Mouse (Mus musculus) lung, embryonic 15.5 days (tissue): ENCODE measurements around the gene Rptor. TPM values are rescaled to one million over a fixed set of nuclear protein-coding genes. Genes with fewer than 3 reads are reported as not detected.

Experiments
- ATAC-seq: fragments of 200-750 bp; cut with Nextera tagmentation; 2 replicates; pipeline ENCODE4 v1.8.0; 2017; ENCODE audit warnings: moderate number of reproducible peaks, borderline replicate concordance; ENCODE audit not compliant: low FRiP score, low TSS enrichment; ENCODE audit errors: extremely low read depth
- H3K27ac ChIP-seq: fragments of 300-500 bp; sonication (generic); 2 replicates; pipeline ENCODE4 v1.5.1; 2015; ENCODE audit warnings: moderate library complexity, mild to moderate bottlenecking, inconsistent platforms
- H3K27me3 ChIP-seq: fragments of 300-500 bp; sonication (generic); 2 replicates; pipeline ENCODE4 v1.6.1; 2015; ENCODE audit warnings: inconsistent platforms
- H3K36me3 ChIP-seq: fragments of 300-500 bp; sonication (generic); 2 replicates; pipeline ENCODE4 v1.6.1; 2015; ENCODE audit warnings: inconsistent platforms
- H3K4me1 ChIP-seq: fragments of 300-500 bp; sonication (generic); 2 replicates; pipeline ENCODE4 v1.6.1; 2015; ENCODE audit warnings: inconsistent platforms
- H3K4me2 ChIP-seq: fragments of 300-500 bp; sonication (generic); 2 replicates; pipeline ENCODE4 v1.6.1; 2015; ENCODE audit warnings: inconsistent platforms, mild to moderate bottlenecking, moderate library complexity
- H3K4me3 ChIP-seq: fragments of 300-500 bp; sonication (generic); 2 replicates; pipeline ENCODE4 v1.5.1; 2015; ENCODE audit warnings: mild to moderate bottlenecking, inconsistent platforms
- H3K9ac ChIP-seq: fragments of 300-500 bp; sonication (generic); 2 replicates; pipeline ENCODE4 v1.6.1; 2015; ENCODE audit warnings: inconsistent platforms
- H3K9me3 ChIP-seq: fragments of 300-500 bp; sonication (generic); 2 replicates; pipeline ENCODE4 v1.6.1; 2016; ENCODE audit warnings: inconsistent platforms
- WGBS: fragments of 180-500 bp; shearing (Covaris S2); methylation state at CpG from one replicate; pipeline ENCODE4 v1.1.7; 2015; 5-methylcytosine and 5-hydroxymethylcytosine counted together
- polyA plus RNA-seq: library from polyadenylated mRNA; unstranded; fragments of >200 nt; fragmentation: Nextera tagmentation; extraction: Ambion mirVana; gene quantifications from 2 replicates; pipeline ENCODE4 v1.2.1, GENCODE M21; 2015

Gene Rptor
- polyA plus RNA-seq, 1 experiment from 2014 or later: 9.7 TPM

DNA sequence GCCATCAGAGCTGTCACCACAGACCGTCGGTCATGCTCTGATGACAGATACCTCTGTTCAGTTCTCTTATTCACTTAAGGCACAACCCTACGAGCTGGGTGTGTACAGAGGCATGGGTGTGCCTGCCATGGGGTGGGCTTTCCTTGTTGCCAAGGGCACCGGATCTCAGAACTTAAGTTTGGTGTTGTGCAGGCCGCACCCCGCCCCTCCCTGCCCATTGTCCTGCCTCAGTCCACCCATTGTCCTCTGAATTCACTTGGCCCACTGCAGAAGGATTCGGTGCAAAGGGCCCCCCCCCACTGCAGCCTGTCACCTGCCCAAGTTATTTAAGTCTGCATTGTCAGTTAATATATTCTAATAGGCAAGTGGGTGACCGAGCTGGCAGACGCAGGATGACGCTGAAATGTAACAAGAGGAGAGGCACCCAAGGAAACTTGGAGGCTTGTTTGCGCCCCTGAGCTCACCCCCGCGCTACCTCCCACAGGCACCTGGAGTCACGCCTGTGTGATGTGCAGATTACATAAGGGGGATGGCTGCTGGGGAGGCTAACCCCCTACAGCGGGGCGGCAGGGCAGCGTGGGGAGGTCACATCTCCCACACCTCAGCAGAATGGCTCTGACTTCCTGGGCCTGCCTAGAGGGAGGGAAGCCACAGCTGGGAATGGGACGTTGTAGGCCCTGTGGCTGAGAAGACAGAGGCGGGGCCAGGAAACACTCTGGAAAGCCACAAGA is 335.2 kb downstream of the Rptor start:
- H3K9ac ChIP-seq: no peak overlapping the region
- 50% methylated on average over 19 of the region's 19 CpGs for WGBS
- peak overlapping the region; percentile 42; the same call in 1 of the 2 replicates for H3K27ac ChIP-seq

DNA sequence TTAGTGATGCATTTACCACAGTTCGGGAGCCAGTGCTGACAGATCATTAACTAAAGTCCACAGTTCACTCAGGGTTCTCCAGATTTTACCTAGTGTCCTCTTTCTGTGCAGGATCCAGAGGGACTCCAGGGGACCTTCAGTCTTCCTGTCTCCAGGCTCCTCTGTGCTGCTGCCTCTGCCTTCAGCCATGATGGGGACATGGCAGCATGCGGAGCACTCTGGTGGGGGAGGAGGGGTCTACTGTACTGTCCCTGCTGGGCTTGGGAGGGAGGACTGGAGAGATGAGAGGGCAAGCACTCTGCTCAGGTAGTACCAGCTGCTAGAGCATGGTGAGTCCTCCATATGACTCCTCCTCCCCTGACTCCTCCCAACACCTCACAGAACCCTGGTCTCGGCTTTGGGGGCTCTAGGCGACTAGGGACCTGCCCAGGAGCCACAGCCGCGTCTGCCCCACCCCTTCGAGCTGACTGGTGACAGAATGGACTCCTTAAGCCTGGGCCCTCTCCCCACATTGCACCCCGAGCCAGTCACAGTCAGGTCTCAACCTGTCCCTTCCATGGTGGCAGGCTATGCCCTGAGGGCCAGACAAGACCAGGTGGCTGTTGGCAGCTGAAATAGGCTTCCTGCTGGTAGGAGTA is 336.5 kb downstream of the Rptor start:
- ATAC-seq: no peak
- H3K36me3 ChIP-seq: no peaks in the 10 kb centered on the region
- H3K4me2 ChIP-seq: no peak overlapping the region
- no peaks in the 10 kb centered on the region for H3K9me3 ChIP-seq
- H3K4me1 ChIP-seq: peaks cover 62% of the 10 kb centered on the region
- H3K4me3 ChIP-seq: no peak overlapping the region
- H3K9ac ChIP-seq: no peak overlapping the region
- WGBS: 52% methylated on average over 8 of the region's 8 CpGs
- H3K27ac ChIP-seq: no peak overlapping the region
- no peaks in the 10 kb centered on the region for H3K27me3 ChIP-seq

More for the DNA sequence above, 335.2 kb downstream of the Rptor start:
- Histone ChIP-seq H3K36me3 (no peaks in the 10 kb centered on the region), H3K4me3 (no peak overlapping the region), H3K27me3 (no peaks in the 10 kb centered on the region), H3K4me1 (peaks cover 53% of the 10 kb centered on the region), H3K9me3 (no peaks in the 10 kb centered on the region), H3K4me2 (no peak overlapping the region)
- ATAC-seq: no peak

DNA sequence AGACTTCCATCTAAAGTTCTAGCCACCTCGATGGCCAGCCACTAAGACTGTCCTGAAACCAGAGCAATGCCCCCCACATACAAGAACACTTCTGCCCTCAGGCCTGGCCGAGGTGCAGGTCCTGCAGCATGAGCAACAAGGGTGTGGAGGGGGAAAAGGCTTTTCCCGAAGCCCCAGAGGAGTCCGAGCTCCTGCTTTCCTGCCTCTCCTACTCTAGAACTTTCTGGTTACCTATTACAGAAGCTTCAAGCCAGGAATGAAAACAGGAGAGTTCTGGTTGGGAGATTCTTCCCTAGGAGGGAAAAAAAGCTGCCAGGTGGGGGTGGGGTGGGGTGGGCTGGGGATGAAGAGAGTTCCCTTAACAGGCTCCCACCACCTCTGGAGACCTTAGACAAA is 337.0 kb downstream of the Rptor start:
- H3K36me3 ChIP-seq: no peaks in the 10 kb centered on the region
- no peaks in the 10 kb centered on the region for H3K9me3 ChIP-seq
- WGBS: 63% methylated on average over 4 of the region's 4 CpGs
- no peak for ATAC-seq
- H3K27ac ChIP-seq: no peak overlapping the region
- H3K4me1 ChIP-seq: peaks cover 67% of the 10 kb centered on the region
- no peak overlapping the region for H3K4me3 ChIP-seq
- no peak overlapping the region for H3K4me2 ChIP-seq
- no peak overlapping the region for H3K9ac ChIP-seq
- no peaks in the 10 kb centered on the region for H3K27me3 ChIP-seq

DNA sequence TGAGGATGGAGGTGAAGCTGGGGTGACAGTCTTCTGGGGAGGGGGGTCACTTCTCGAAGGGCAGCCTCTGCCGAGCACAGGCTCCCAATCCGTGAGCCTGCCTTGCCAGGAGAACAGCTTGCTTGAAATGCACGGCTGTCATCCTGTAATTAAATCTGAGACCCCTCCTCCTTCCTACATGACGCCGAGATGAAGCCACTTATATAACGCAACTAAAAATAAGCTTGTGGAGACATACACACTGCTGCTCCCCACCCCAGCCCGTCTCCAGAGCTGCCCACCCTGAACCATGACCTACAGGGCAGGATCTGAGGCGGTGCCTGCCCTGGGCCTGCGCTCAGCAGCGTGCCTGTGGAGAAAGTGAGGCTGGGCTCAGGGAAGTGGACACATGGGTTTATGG is 337.4 kb downstream of the Rptor start:
- Histone ChIP-seq H3K9ac (no peak overlapping the region), H3K27me3 (no peaks in the 10 kb centered on the region), H3K4me2 (no peak overlapping the region), H3K36me3 (no peaks in the 10 kb centered on the region), H3K9me3 (no peaks in the 10 kb centered on the region), H3K4me3 (no peak overlapping the region), H3K27ac (no peak overlapping the region), H3K4me1 (peaks cover 71% of the 10 kb centered on the region)
- WGBS: 61% methylated on average over 11 of the region's 11 CpGs
- ATAC-seq: no peak

DNA sequence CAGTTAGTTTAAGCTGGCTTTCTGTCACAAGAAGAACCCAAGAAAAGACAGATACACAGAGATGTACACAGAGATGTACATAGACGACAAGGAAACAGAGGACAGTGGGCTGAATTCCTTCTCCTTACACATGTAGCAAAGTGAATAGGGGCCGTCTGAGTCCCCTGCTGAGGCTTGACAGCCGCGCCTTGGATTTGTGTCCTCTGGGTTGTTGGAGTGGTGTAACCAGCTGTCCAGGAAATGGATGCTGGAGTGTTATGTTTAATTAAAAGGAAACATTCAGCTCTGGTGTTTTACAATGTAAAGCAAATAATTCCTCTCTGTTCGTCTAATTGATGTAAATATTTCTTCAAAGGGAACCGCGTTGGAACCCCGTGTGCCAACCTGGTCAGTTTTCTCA is 339.1 kb downstream of the Rptor start:
- Histone ChIP-seq H3K36me3 (no peaks in the 10 kb centered on the region), H3K27ac (peak overlapping the region; percentile 87), H3K4me3 (peak overlapping the region; percentile 76), H3K9ac (0 out of 2 replicates have a peak overlapping the region, but pooled peaks have one; percentile 57), H3K9me3 (no peaks in the 10 kb centered on the region), H3K27me3 (no peaks in the 10 kb centered on the region), H3K4me1 (peaks cover 80% of the 10 kb centered on the region), H3K4me2 (peak overlapping the region; percentile 78)
- WGBS: 3% methylated on average over 8 of the region's 8 CpGs
- ATAC-seq: no peak

DNA sequence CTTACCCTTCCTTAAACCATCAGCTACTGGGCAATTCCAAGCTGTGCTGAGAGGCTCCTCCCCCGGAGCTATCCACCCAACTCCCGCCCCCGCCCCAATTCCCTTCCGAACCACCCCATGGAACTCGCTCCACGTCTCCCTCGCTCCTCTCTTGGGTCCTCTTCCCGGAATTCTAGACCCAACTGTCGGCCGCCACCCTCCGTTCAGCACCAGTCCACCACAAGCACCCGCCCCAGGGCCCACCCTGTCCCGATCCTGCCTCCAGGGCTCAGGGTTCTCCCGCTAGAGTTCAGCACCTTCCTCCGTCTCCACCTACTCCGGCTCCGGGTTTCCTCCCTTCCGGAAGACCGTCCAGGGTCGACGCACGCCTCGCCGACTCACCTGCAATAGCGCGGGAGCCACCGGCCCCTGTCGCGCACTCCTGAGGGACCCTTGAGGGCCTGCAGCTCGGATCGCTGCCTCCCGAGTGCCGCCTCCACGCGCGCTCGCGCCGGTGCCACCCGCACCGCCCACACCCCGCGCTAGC is 339.6 kb downstream of the Rptor start:
- Histone ChIP-seq H3K27me3 (no peaks in the 10 kb centered on the region), H3K9me3 (no peaks in the 10 kb centered on the region), H3K4me1 (peaks cover 77% of the 10 kb centered on the region), H3K36me3 (no peaks in the 10 kb centered on the region), H3K4me2 (peak overlapping the region; percentile 78), H3K27ac (peak overlapping the region; percentile 87), H3K4me3 (peak overlapping the region; percentile 76), H3K9ac (peak overlapping the region; percentile 57)
- WGBS: under 1% methylated on average over 43 of the region's 43 CpGs
- ATAC-seq: peak; percentile 53

DNA sequence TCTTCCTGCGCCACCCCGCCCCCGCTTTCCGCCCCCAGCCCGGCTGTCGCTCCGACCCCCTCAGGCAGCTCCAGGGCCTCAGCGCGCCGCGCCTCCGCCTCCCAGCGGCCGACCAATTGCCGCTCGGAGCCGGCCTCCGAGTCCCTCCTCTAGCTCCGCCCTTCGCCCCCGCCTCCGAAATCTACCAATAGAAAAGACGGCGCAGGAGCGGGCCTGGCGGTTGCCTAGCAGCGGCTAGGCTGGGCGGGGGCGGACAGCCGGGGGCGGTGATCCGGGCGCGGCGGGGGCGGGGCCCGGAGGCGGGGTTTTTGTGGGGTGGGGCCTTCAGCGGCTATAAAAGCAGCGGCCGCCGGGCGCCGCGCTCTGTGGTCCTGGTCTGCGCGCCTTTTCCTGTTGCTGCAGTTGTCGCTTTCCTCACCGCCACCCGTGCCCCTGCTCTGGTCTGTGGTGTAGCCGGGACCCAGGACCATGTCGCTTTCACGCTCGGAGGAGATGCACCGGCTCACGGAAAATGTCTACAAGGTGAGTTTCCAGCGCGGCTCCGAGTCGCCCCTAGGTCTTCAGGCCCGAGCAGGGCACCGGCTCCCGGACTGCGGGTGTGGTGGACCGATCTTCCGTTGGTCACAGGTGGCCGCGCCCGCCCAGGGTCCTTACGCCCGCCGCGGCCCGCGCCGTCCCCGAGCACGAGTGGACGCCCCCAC is 340.2 kb downstream of the Rptor start, which contains the start of gene Baiap2:
Gene Baiap2, plus strand, starts transcription at position 37 of the 701 bp plus-strand sequence.
- Histone ChIP-seq H3K4me2 (peak within 1 kb of the TSS; percentile 91), H3K4me1 (peaks cover 72% of the 10 kb centered on the region), H3K4me3 (peak within 1 kb of the TSS; percentile 76), H3K9me3 (no peaks in the 10 kb centered on the region), H3K27ac (peak within 1 kb of the TSS; percentile 87), H3K9ac (peak within 1 kb of the TSS; percentile 81), H3K27me3 (no peaks in the 10 kb centered on the region), H3K36me3 (no peaks in the 10 kb centered on the region)
- ATAC-seq: peak; percentile 93
- under 1% methylated on average over 78 of the region's 79 CpGs for WGBS

DNA sequence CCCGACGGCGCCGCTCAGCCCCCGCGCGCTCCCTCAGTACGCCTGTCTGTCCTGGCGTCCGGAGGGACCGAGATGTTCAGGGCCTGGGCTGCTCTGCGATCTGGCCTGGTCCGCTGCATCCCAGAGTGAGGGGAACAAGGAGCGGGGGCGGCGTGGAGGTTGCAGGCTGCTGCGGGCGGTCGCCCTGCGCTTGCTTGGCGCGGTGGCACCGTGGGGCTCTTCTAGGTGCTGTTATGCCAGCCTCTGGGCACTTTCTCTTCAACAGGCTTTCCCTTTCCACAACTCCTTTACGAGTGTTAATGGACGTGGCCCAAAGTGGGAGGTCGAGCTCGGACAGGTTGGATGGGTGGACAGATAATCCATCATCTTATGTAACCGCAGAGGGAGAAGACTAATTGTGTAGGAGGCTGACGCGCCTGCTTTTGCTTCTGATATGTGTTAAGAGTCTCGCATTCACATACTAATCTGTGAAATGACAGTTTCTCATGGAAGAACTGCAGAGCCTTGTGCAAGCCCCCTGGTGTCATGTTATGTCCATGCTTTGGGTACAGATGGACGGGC is 340.8 kb downstream of the Rptor start:
- peak; percentile 19 for ATAC-seq
- Histone ChIP-seq H3K4me3 (peak overlapping the region; percentile 67), H3K36me3 (no peaks in the 10 kb centered on the region), H3K27ac (peak overlapping the region; percentile 61), H3K4me1 (peaks cover 72% of the 10 kb centered on the region), H3K27me3 (no peaks in the 10 kb centered on the region), H3K4me2 (peak overlapping the region; percentile 91), H3K9me3 (no peaks in the 10 kb centered on the region), H3K9ac (peak overlapping the region; percentile 81)
- under 1% methylated on average over 32 of the region's 32 CpGs for WGBS

DNA sequence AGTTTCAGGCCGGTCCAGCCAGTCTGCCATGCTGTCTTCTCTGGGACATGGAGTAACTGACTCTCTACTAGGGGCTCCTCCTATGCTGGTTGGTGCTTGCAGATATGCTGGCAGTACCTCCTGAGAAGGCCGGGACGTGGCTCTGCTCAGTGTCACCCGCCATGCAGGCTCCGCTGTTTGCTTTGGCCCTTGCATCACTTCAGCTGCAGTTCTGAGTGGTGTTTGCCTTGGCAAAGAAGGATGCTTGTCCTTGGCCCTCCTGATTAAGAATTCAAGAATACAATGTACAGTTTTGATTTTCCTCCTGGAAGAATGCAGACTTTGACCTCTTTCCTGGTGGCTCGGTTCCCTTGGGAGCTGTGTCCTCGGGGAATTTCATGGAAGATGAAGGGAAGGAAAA is 342.6 kb downstream of the Rptor start:
- ATAC-seq: no peak
- Histone ChIP-seq H3K4me3 (peak overlapping the region; percentile 67; the same call in 1 of the 2 replicates), H3K4me2 (peak overlapping the region; percentile 91), H3K27me3 (no peaks in the 10 kb centered on the region), H3K9ac (no peak overlapping the region), H3K27ac (peak overlapping the region; percentile 76), H3K4me1 (peaks cover 64% of the 10 kb centered on the region), H3K36me3 (no peaks in the 10 kb centered on the region), H3K9me3 (no peaks in the 10 kb centered on the region)
- WGBS: 55% methylated on average over 7 of the region's 7 CpGs

DNA sequence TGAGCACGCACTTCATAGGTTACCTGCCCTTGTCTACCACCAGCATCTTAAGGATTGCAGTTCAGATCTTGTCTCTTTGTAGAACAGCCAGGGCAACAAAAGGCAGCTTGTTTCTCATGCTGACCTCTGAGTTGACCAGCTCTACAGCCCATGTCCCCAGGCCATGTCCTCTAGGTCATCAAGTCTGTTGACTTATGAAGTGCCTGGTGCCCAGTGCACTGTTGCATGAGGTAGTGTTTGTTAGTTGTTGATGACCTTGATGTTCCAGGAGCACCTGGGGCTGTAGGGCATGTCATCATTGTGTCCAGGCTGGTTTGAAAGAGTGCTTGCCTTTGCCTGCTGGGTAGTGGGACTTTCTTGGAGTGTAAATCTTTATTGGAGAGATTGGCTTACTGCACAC is 344.7 kb downstream of the Rptor start:
- ATAC-seq: no peak
- Histone ChIP-seq H3K27ac (no peak overlapping the region), H3K36me3 (no peaks in the 10 kb centered on the region), H3K4me2 (no peak overlapping the region), H3K4me3 (no peak overlapping the region), H3K9ac (no peak overlapping the region), H3K9me3 (no peaks in the 10 kb centered on the region), H3K27me3 (no peaks in the 10 kb centered on the region), H3K4me1 (peaks cover 62% of the 10 kb centered on the region)
- 100% methylated on average over 1 of the region's 1 CpGs for WGBS

DNA sequence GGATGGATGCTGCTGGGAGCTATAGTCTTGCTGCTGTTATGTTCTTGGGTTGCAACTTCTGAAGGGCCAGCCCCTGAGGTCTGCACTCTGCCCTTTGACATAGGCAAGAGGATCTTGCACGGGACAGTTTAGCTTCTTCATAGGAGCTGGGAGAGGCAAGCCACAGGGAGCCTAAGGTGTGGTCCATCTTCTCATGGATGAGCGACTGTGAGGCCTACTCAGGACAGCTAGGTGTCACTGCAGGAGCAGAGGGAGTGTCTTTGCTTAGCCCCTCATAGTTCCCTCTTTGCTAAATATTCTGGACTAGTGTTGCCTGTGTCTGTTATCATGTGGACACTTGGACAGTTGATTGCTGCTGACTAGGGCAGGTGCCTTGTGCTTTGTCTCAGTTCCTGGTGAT is 345.2 kb downstream of the Rptor start:
- WGBS: 54% methylated on average over 2 of the region's 2 CpGs
- no peaks in the 10 kb centered on the region for H3K9me3 ChIP-seq
- H3K27ac ChIP-seq: no peak overlapping the region
- H3K4me1 ChIP-seq: peaks cover 67% of the 10 kb centered on the region
- H3K27me3 ChIP-seq: no peaks in the 10 kb centered on the region
- no peak for ATAC-seq
- H3K4me2 ChIP-seq: no peak overlapping the region
- H3K9ac ChIP-seq: no peak overlapping the region
- H3K36me3 ChIP-seq: no peaks in the 10 kb centered on the region
- H3K4me3 ChIP-seq: no peak overlapping the region
